Mouse (Mus musculus) thymus, postnatal 10 days (tissue): ENCODE data around the gene Glb1l.

Source experiments
- DNase-seq, 2 experiments: peaks; one replicate each; pipeline ENCODE4 v3.0.0; 2021; ENCODE audit warnings: low spot score in 2 of 2

Gene Glb1l

DNA sequence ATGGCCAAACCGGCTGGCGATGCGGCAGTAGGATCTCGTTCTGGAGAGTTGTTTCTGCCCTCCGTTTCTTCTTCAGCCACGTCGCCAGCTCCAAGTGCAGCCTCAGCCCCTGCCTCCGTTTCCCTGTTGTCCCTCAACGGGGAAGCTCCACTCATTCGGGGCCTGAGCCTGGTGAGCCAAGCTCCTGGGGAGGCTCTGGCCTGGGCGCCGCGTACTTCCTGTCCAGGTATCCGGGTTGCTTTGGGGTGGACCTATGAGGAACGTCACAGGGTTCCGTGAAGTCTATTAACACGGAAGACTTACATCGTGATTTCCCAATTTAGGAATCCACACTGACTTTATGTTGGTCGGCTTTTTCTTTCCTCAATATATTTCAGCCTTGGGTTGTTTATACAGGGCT lies 18.2 kb downstream of the Glb1l start:
- no peak for DNase-seq

DNA sequence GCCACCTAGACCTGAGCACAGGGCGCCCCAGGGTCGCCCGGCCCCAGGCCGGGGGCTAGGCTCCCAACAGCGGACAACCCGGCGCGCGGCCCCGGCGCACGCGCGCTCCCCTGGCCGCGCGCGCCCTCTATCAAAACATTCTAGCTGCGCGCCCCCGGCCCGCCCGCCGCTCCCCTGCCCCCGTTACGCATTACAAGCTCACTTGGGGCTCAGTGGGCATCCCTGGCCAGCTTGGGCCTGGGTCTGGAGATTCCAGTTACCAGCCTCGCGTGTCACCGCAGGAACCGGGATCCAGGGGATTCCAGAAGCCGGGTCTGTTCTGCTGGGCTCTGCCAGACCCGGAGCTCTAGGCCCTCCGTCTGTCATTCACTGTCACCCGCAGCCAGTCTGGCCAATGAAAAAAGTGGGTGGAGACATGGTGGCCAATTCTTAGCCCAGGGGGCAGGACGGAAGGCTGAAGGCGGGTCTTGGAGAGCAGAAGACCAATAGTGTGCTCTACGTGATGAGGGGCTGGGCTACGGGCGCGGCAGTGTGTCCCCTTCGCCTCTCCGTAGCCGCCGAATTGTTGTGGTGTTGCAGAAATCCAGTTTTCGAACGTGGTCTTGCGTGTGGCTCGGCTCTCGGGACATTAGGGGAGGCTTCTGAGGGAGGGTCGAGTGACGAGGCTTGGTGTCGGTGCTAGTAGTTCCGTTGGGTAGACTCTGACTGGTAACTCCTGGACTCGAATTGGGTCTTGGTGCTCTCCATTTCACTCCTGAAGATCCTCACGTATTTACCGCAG lies 18.8 kb downstream of the Glb1l start, which contains the start of the genes Ankzf1 and Atg9a:
Ankzf1 (plus strand) TSS at position 530 of the 781 bp plus-strand sequence.
Atg9a (minus strand) TSS at position 575 of the 781 bp plus-strand sequence.
- peak; percentile 88 to 95 for DNase-seq

DNA sequence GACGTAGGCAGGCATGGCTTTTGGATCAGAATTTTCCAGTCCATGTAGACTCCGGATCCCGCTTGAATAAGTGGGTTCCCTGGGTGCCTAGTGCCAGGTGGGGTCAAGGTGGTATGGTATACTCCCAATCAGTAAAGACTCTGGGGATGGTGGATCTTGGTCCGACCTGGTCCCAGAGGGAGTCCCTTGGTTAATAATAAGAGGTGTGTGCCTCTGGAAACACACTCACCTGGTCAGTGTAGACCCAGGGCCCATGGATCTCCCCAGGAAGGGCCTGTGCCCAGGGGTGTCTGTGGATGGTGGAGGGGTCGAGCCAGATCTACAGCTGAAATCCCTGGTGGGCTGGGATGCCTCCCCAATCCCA lies 19.4 kb downstream of the Glb1l start:
- DNase-seq, result no peak

DNA sequence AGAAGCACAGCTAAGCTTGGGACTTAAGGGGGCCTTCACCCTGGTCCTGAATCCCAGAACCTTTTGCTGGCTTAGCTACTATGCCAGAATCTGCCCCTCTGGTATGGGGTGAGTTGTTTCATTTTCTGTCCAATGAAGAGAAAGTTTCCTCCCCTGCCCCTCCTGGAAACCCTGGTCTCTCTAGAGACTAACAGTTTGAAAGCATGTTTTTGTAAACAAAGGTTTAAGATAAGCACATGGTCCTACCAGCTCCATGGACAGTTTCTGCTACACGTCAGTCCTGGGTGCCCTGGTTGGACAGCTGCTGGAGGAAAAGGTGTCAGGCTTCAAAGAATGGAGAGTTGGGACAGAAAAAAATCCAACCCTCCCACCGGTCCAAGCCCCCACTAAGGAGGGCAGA lies 20.0 kb downstream of the Glb1l start:
- DNase-seq, result no peak

DNA sequence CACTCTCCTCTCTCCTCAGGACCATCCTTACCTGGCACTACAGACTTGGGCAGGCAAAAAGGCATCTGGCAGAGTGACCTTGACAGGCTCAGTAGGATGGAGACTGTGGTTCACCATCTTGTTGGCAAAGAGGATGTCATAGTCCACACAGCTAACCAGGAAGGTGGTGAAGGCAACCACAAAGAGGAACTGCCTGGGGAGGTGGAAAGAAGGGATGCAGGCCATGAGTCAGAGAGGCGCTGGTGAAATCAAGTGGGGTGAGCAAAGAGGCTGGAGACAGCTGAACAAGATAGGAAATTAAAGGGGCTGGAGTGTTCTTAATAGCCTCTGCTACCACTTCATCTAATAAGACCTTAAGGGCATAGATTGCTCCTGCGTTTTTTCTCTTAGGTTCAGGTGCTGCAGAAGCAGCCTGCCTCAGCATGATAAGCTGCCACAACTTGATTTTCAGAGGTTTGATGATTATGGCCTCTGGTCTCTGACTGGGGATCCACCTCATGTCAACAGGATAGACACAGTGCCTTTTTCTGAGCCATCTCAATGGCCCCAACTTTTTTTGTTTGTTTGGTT lies 22.6 kb downstream of the Glb1l start:
- DNase-seq, result no peak

DNA sequence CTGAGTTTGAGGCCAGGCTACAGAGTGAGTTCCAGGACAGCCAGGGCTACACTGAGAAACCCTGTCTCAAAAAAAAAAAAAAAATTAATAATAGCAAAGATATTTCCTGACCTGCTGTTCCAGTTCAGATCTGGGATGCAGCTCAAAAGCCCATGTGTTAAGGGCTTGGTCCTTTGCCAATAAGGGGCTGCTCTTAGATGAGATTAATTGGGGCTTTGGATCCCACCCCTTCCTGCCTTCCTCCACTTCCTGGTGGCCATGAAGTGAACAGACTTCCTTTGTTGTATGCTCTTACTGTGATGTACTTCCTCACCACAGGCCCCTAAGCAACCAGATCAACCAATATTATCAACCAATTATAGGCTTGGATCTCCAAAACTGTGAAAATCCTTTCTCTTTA lies 23.5 kb downstream of the Glb1l start:
- DNase-seq, result no peak

DNA sequence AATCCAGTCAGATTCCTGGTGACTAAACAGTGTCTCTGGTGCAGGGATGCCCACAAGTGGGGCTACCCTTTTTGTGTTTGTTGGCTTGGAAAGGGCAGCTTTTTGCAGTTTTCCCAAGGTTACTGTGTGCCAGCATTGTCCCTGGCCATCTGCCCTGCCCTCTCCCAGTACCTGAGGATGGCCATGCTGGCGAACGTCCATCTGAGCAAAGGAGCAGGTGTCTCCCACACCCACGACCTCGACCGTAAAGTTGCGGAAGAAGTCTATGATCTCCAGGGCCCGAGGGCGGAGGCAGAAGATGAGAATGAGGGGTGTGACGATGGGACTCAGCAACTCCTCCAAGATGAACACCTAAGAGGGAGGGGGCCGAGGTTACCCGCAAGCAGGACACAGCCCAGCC lies 25.1 kb downstream of the Glb1l start:
- DNase-seq, result no peak

DNA sequence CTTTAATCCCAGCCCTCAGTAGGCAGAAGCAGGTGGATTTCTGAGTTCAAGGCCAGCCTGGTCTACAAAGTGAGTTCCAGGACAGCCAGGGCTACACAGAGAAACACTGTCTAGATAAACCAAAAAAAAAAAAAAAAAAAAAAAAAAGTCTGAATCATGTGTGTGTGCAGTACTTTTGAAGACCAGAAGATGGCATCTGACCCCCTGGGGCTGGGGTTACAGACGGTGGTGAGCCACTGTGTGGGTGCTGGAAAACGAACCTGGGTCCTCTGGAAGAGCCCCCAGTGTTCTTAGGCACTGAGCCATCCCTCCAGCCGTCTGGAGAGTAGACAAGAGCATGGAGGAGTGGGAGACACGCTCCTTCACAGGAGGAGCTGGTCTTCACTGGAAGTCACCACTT lies 28.5 kb downstream of the Glb1l start:
- DNase-seq, result no peak

DNA sequence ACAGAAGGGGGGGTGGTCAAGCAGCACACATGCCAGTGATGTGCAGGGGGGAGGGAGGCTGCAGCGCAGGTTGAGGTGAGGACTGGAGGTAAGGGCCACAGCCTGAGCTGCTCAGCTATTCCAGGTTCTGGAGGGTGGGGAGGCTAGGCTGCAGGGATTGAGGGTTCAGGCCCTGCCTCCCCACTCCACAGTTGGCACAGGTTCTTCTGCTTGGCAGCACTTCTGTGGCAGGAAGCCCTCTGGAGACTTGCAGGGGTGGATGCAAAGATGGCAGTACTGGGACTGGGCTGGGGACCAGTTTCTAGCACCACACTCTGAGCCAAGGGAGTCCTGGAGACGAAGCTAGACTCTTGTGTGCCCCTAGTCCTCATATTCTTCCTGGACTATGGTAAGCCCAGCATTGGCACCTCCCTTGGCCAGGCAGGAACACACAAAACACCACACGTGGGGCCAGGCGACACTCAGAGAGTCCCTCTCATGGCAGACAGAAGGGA lies 29.2 kb downstream of the Glb1l start:
- DNase-seq, result no peak

DNA sequence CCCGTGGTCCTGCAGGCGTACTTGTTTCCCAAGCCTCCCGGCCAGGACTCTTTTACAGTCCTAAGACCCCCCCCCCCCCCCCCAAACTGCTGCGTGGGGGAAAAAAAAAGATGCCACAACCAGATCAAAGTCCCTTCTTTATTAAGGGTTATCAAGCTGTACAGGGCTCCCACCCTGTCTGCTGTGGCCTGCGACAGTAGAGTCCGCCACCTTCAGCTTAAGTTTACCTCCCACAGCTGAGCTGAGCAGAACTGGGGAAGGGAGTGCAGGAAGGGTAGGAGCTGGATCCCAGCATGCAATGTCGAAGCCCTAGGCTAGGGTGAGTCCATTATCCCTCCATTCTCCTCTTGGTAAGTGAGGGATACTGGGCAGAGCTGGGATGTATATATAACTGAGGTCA lies 29.9 kb downstream of the Glb1l start:
- DNase-seq, result no peak

DNA sequence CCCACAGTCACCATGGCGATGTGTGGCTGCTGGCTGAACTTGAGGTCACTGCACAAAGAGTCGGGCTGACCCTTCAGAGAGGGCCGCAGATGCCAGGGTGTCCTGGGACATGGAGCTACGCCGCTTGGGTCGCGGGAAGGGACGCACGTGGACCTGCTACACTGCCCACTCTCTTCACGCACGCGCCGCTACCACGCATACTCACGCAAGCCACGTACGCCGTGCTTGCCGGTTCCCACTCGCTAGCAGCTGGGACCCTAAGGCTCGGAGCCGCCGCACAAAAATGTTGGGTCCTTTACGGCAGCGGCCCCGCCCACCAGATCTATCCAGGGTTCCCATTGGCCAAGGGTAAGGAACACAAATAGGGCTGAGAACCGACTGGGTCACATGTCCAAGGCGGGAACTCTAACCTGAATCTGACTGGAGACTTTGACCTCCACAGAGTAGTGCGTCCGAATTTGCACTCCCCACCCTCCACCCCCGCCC lies 30.5 kb downstream of the Glb1l start, which contains the start of gene Abcb6:
Abcb6 (minus strand) TSS at position 288 of the 486 bp plus-strand sequence.
- peak; percentile 80 for DNase-seq

DNA sequence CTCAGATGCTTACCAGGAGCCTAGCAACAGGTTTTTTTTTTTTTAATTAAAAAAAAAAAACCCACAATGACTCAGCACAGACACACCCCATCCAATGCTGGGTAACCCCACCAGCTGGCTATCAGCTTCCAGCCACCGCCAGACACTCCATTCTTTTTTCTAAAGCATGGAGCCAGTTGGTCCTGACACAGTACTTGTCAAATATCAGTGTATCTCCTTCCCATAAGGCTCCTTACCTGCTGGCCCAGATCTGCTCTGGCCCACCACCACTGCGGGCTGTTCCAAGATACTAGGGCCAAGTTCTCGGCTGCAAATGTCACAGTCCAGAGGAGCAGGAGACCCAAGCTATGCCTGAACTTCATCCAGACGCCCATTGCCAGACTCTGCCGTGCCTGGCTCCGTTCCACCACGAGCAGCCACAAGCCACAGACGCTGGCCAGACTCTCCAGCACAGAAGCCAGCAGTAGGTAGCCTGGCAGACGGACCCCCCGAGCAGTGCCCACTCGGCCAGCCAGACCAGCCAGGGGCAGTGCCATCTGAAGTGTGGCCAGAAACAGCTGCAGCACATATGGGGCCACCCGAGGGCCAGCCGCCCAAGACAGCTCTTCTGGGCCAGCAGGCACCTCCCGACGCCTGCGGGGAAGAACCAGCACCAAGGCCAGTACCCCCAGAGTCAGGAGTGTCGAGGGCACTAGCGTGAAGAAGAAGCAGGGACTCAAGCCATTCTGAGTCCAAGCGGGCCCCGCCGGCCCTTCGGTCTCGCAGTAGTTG lies 31.1 kb downstream of the Glb1l start:
- DNase-seq, result no peak

DNA sequence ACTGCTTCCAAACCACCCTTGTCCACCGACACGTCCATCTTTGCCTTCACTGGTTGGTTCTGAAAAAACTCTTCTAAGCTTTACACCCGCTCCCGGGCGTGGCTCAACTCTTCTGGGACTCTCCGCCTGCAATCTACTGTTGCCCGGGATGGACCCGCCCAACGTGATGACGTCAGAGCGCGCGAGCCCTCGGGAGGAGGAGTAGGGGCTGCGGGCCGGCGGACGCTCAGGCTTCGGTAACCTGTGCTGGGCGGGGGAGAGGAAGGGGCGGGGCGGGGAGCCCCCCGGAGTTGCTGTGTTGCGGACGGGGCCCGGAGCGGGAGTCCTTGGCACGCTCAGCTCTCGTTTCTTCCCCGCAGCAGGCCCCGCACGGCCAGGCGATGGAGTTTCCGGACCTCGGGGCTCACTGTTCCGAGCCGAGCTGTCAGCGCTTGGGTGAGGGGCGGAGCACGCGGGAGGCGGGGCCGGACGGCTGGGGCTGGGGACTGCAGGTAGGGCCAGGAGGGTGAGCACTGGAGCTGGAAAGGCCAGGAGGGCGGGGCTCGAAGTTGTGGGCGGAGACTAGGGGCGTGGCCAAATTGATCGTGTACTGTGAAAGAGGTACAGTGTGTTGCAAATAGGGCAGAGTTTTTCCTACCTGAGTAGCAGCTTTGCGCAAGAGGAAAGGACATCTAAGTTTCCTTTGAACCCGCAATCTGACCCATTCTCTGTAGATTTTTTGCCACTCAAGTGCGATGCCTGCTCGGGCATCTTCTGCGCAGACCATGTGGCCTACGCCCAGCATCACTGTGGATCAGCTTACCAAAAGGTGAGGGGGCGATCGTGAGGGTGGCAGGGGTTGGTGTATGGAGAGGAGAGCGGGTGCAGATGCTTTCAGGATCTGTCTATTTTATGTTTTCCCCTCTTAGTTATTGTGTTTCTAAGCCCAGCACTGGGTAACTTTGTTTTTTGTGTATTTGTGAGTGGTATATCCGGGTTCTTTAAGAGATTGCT lies 41.8 kb downstream of the Glb1l start, which contains the start of gene Zfand2b:
Zfand2b (plus strand) TSS at position 175 of the 993 bp plus-strand sequence.
- peak; percentile 97 for DNase-seq

DNA sequence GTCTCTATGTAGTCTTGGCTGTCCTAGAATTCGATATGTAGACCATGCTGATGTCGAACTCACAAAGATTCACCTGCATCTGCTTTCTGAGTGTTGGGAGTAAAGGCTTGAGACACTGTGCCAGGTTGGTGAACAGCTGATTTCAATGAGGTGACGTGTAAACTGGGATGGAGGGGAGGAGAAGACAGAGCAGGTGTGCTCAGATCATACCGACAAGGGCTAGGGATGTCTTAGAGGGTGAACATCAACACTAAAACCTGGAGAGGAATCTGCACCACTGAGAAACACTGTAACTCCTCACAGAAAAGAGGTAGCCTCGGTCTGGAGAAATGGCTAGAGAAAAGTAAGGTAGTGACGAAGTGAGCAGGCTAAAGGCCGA lies 42.5 kb downstream of the Glb1l start:
- DNase-seq, result no peak

DNA sequence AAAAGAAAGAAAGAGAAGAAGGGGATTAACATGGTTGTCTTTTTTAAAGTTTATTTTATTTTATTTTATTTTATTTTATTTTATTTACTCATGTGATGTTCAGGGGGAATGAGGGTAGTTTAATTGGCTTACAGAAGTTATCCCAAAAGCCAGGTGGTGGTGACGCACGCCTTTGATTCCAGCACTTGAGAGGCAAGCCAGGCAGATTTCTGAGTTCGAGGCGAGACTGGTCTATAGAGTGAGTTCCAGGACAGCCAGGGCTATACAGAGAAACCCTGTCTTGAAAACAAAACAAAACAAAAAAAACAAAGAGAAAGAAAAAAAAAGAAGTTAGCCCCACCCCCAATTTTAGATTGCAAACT lies 50.4 kb downstream of the Glb1l start:
- no peak for DNase-seq

DNA sequence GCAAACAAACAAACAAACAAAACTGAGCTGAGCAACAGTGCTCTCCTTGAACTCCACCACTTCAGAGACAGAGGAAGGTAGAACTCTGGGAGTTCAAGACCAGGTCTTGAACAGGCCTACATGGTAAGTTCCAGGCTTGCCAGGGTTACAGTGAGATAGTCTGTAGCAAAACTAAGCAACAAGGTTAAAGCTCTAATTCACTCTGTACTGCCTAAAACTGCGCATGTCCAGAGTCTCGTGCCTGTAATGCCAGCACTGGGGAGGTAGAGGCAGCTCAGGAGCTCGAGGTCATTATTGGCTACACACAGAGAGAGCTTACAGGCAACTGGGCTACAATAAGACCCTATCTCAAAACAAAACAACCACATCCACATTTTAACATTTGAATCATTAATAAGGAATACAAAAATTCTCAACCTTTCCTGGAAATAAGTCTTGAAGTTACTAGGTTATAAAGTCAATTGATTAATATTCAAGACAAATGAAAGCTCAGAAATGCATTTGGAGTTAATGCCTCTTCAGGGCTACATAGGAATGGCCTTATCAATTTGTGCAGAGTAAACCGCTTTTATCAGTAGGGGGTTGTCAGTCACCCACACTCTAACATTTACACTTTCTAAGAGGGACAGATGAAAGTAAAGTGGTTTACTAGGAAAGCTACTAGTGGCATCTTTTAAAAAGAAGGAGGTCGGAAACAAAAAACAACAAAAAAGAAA lies 50.9 kb downstream of the Glb1l start:
- no peak for DNase-seq

DNA sequence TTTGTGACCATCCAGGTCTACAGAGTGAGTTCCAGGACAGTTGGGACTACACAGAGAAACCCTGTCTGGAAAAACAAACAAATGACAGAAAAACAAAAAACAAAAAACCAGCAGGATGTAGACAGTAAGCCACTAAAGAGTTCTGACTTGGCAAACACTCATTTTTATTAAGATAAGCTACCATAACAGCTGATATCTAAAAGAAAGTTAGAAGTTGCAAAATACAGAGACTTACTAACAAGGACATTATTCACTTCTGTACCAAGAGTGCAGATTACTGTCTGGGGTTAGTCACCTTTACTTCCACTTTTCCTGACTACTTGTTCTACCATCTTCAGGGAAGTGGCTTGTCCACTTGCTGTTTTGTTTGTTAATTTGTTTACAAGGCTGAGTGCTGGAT lies 51.6 kb downstream of the Glb1l start:
- no peak for DNase-seq

DNA sequence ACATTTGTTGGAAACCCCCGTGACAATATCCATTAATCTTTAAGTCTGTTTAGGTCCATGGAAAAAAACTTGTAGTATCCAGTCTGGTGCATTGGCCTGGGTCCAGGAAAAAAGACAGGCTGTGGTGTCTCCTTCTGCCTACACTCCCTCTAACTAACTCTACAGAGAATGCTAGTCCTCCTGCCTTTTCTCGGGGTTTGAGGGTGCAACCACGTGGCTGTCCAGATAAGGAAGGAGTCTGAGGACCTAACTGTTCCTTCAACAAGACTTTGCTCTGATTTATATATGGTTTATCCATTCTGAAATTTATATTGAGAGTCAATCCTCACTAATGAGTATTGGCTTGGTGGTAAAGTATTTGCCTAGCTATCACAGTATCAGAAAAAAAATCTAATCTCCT lies 54.8 kb downstream of the Glb1l start:
- no peak for DNase-seq

DNA sequence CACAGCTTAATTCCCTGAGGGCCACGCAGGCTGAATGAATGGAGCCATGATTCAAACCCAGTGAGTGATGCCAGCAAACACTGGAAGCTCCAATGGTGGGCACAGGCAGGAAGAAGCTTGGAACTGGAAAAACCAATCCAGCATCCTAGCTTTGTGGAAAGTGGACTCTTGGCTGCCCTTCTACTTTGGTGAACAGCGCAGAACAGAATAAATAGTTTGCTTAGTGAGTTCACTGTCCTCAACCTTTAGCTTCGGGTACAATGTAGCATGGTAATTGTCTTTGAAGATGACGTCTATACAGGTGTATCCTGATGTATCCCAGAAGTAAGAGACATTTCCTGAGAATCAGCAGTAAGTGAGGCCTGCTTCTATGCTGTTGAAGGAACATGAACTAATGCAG lies 61.9 kb downstream of the Glb1l start:
- DNase-seq, result no peak
